Mouse (Mus musculus): ENCODE measurements around the gene 1700015F17Rik.

Gene 1700015F17Rik

DNA sequence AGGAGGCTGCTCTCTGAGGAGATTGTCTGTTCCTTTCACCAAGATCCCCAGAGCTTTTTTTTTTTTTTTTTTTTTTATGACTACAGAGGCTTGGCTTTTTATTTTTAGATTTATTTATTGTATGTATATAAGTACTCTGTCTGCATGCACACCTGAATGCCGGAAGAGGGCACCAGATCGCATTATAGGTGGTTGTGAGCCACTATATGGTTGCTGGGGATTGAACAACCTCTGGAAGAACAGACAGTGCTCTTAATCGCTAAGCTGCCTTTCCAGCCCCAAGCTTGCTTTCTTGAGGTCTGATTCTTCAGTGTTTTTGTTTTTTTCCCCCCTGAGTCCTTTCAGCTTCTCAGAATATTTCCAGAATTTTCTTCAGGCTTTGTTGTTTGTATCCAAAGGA, 7.1 kb upstream of the 1700015F17Rik start:
- TF ChIP-seq GATA4 (IDR thresholded peaks at IDR 0.05; ENCODE audit: insufficient replicate concordance, low read length), result no peak

GRCm38 (mm10) chr5:5483254-5483858, 4.4 kb upstream of the 1700015F17Rik start:
- TF ChIP-seq GATA4 (IDR thresholded peaks at IDR 0.05; ENCODE audit: insufficient replicate concordance, low read length), result no peak

GRCm38 (mm10) chr5:5481662-5482061, 2.7 kb upstream of the 1700015F17Rik start:
- TF ChIP-seq GATA4 (IDR thresholded peaks at IDR 0.05; ENCODE audit: insufficient replicate concordance, low read length), result no peak

DNA sequence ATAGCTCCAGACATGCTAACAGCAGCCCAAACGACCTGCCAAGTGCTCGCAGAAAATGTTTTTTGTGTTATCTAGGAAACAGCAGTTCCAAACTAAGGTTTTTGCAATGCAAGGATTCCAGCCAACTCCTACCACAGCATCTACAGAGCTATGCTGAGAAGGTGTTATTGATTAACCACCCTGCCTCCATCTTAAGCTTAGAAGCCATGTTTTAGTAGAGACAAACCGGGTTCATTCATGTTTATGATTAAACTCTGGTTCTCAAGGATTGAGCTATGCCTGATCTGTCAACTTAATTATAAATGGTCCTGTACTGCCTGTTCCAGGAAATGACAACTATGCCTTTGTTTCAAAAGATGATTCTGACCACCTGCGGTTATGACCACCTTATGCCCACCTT, 2.8 kb downstream of the 1700015F17Rik start:
- TF ChIP-seq GATA4 (IDR thresholded peaks at IDR 0.05; ENCODE audit: insufficient replicate concordance, low read length), result no peak

DNA sequence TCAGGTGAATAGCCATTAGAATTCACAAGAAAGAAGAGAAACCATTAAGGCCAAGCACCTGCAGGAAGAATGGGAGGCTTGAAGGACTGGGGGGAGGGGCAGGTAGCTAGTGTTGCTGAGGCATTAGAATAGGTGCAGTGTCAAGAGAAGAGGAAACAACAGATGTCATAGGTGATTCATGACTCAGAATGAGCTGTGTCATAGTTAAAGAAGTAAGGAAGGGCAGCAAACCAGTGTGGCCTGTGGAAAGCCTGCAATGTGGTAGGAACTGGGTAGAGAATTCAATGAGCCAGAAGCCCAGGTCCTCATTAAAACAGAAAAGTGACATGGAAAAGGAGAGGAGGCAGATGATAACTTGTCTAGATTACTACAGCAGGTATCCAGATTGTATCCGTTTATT, 13.7 kb downstream of the 1700015F17Rik start:
- no peak for TF ChIP-seq GATA4 (IDR thresholded peaks at IDR 0.05; ENCODE audit: insufficient replicate concordance, low read length)

GRCm38 (mm10) chr5:5431746-5432438, 47.1 kb downstream of the 1700015F17Rik start:
- TF ChIP-seq GATA4 (IDR thresholded peaks at IDR 0.05; ENCODE audit: insufficient replicate concordance, low read length), result no peak

DNA sequence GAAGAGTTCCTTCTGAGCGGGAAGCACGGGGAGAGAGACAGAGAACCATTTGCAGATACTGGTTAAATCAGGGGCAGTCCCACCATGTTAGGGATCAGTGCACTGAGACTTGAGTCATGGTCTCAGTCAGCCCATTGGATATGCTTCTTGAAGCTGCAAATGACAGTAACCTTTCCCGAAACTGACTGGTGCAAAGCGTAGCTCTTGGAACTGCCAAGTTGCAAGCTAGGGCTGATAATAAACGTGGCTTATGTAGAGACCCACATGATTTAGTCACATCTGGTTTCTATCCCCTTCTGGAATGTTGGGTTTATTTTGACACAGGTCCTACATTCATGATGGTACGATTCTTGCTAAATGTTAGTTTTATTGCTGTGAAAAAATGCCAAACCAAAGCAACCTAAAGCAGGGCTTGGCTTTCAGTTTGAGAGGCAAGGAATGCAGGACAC, 55.2 kb downstream of the 1700015F17Rik start:
- TF ChIP-seq GATA4 (IDR thresholded peaks at IDR 0.05; ENCODE audit: insufficient replicate concordance, low read length), result no peak

GRCm38 (mm10) chr5:5423081-5423480, 55.9 kb downstream of the 1700015F17Rik start:
- no peak for TF ChIP-seq GATA4 (IDR thresholded peaks at IDR 0.05; ENCODE audit: insufficient replicate concordance, low read length)

- TF ChIP-seq GATA4 (IDR thresholded peaks at IDR 0.05; ENCODE audit: insufficient replicate concordance, low read length), result no peak
Measured at GRCm38 (mm10) chr5:5421439-5421838, 57.5 kb downstream of the 1700015F17Rik start.

DNA sequence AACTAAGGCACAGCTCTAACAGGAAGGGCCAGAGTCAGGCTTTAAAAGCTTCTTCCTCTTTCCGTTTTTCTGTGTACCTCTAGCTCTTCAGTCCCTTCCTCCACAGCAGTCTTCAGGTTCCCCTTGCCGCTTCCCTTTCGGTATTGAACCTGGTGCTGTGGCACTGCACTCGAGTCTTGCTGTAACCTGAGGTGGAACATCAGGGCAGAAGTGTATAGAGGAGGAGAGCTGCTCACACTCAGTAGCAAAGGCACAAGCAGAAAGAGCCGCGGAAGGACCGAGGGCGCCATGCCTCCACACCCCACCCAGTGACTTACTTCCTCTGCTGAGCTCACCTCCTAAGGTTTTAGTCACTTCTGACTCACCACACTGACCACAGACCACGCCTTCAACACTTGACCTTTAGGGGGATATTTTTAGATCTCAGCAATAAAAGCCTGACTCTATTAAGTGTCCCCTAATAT, 58.9 kb downstream of the 1700015F17Rik start, which contains the start of gene Cdk14:
Cdk14 (minus strand) TSS at position 321 of the 464 bp plus-strand sequence.
- no peak for TF ChIP-seq GATA4 (IDR thresholded peaks at IDR 0.05; ENCODE audit: insufficient replicate concordance, low read length)

DNA sequence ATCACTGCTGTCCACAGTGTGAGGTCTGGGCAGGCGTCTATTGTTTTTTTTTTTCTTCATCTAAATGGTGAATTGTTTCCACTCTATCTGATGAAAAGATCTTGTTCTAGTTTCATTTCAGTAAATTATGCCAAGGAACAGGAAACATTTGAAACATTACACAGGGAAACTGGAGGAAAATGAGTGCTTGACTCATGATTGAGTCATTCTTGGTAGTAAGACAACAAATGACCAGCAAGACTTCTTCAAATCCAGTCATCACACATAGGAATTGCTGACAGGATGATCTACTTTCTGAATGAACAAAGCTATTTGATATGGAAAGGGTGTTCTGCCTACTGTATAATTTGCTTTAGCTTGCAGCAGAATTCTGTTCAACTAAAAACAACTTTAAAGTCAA, 59.7 kb downstream of the 1700015F17Rik start:
- TF ChIP-seq GATA4 (IDR thresholded peaks at IDR 0.05; ENCODE audit: insufficient replicate concordance, low read length), result no peak

DNA sequence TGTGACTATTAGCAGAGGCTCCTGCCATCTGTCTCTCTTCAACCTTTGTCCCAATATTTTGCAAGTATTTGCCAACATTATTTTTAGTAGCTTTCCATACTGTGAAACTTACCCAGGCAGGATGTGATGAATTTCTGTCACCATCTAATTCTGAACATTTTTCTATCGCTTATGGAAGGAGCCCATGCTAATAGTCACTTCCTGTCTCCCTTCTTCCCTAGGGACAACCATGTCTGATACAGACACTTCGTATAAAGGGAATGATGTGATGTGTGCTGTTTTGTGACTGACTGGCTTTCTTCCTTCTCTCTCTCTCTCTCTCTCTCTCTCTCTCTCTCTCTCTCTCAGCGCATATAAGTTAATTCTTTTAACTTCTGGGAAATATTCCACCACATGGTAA, 64.1 kb downstream of the 1700015F17Rik start:
- no peak for TF ChIP-seq GATA4 (IDR thresholded peaks at IDR 0.05; ENCODE audit: insufficient replicate concordance, low read length)

DNA sequence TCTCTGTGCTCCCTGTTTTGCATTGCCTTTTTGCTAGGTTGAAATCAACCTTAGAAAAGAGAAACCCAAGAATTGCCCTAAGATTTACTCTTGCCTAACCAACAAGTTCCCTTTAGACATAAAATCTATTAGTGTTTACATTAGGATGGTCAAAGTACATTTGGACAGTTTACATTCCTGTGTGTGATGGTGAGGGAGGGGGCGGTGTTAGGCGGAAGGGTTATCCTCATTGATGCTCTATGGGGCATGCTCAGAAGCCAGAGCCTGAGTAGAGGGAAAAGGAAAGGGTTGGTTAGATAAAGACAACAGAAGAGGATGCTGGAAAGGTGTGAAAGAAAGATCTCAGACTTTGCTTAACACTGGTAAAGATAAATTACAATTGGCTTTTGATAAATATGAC, 67.1 kb downstream of the 1700015F17Rik start:
- no peak for TF ChIP-seq GATA4 (IDR thresholded peaks at IDR 0.05; ENCODE audit: insufficient replicate concordance, low read length)

GRCm38 (mm10) chr5:5401986-5402385, 77.0 kb downstream of the 1700015F17Rik start:
- TF ChIP-seq GATA4 (IDR thresholded peaks at IDR 0.05; ENCODE audit: insufficient replicate concordance, low read length), result no peak

DNA sequence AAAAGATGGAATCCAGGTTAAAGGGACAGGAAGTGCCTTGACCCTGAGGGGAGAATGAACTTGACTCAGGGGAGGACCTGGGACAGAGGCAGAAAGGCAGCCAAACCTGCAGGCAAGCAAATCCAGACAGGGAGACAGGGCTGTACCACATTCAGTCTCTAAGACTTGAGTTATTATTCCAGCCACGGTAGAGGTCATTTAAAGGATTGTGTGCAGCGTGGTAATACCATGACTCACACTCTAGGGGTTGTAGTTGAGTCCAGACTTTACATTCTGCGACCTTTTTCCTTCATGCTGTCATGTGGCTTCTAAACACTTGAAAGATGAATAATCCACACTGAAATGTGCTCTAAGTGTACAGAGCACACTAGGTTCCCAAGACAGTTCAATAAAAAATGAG, 86.2 kb downstream of the 1700015F17Rik start:
- TF ChIP-seq GATA4 (IDR thresholded peaks at IDR 0.05; ENCODE audit: insufficient replicate concordance, low read length), result no peak

All from liver, adult (tissue).